Mouse (Mus musculus) inflammation-experienced regulatory T-cells, adult 6 months (primary cell): Measurements from ENCODE around the gene Olfr729. TPM values are rescaled to one million over a fixed set of nuclear protein-coding genes. Genes with fewer than 3 reads are reported as not detected.

Experiments
- ATAC-seq: one replicate; pipeline ENCODE4 v1.8.0; 2017
- polyA plus RNA-seq, 3 experiments: library from polyadenylated mRNA; unstranded; fragments of 100-300 nt; shearing (Covaris generic); gene quantifications; one replicate each; pipeline ENCODE4 v1.2.1; 2017

The Olfr729 gene
- not detected for polyA plus RNA-seq

- no peak for ATAC-seq
Measured at GRCm38 (mm10) chr14:50152810-50153209, at the start of gene Olfr729. Olfr729 (minus strand) TSS chr14:50152910.

DNA sequence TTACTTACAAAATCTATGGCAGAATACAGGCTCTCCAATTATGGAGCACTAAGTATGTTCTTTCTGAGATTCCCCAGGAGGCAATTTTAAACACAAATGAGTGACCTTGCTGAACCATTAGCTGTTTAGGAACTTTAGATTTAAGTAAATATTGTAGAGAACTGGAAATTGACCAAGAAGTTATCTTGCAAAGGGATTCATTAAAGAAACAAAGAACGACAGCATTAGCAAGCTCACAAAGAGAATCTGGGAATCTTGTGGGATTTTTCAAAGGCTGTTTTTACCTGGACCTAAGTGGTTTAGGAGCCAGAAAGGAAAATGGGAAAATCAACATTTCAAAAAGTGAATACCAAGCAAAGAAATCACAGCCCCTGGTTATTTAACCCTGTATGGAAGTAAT, 35.4 kb upstream of the Olfr729 start, which contains the start of gene Olfr730:
TSS of gene Olfr730 (minus strand) at position 101 of the 400 bp plus-strand sequence.
- ATAC-seq: no peak

DNA sequence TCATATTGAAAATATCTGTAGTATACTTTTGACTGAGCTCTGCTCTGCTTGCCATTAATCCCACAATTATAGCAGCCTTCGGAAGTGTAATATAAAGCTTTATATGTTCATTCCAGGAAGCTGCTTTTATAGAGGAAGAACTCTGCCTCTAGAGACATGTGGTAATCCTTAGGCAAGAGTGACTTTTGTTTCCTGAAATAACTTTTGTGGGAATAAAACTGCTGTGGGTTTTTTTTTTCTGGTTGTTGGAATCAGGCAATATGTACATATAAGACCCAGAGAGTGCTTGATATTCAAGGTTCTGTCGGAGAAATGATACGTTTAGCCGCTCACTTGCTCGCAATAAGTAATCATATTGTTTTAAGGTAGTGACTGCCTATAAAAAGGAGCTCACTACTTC, 10.1 kb downstream of the Olfr729 start, which contains the start of gene Olfr728:
TSS of gene Olfr728 (minus strand) at position 101 of the 400 bp plus-strand sequence.
- ATAC-seq: no peak

GRCm38 (mm10) chr14:50122886-50123285, 29.8 kb downstream of the Olfr729 start, which contains the start of gene Olfr727:
Olfr727 (plus strand) TSS chr14:50123186.
- no peak for ATAC-seq

Other genes with a start within 250 kb of the Olfr729 start
- gene Olfr723, start 221.1 kb downstream of the Olfr729 start, polyA plus RNA-seq: not detected
- not detected for gene Olfr724, start 189.6 kb downstream of the Olfr729 start, polyA plus RNA-seq
- not detected for gene Olfr725, start 112.5 kb downstream of the Olfr729 start, polyA plus RNA-seq
- not detected for gene Olfr726, start 62.0 kb downstream of the Olfr729 start, polyA plus RNA-seq
- under 1 TPM in 1 of 3 experiments, not detected in 2; 0.28 TPM for gene Olfr727, start 29.7 kb downstream of the Olfr729 start, polyA plus RNA-seq
- gene Olfr728, start 10.2 kb downstream of the Olfr729 start, polyA plus RNA-seq: not detected
- gene Olfr730, start 35.3 kb upstream of the Olfr729 start, polyA plus RNA-seq: not detected
- not detected for gene Olfr731, start 89.0 kb upstream of the Olfr729 start, polyA plus RNA-seq
- not detected for gene Olfr732, start 131.3 kb upstream of the Olfr729 start, polyA plus RNA-seq
- gene Olfr733, start 148.6 kb upstream of the Olfr729 start, polyA plus RNA-seq: not detected
- not detected for gene Olfr734, start 173.9 kb upstream of the Olfr729 start, polyA plus RNA-seq
- not detected for gene Olfr735, start 196.0 kb upstream of the Olfr729 start, polyA plus RNA-seq
- under 1 TPM in 1 of 3 experiments, not detected in 2; 0.20 TPM for gene Tlr11, start 205.0 kb upstream of the Olfr729 start, polyA plus RNA-seq
- not detected for gene Olfr736, start 228.3 kb upstream of the Olfr729 start, polyA plus RNA-seq